Mouse (Mus musculus): Measurements from ENCODE around the gene Hspa12b. TPM values are rescaled to one million over a fixed set of nuclear protein-coding genes. Genes with fewer than 3 reads are reported as not detected.

Hspa12b gene
- total RNA-seq, 2 experiments from 2014 or later: 7.2 to 11.9 TPM

DNA sequence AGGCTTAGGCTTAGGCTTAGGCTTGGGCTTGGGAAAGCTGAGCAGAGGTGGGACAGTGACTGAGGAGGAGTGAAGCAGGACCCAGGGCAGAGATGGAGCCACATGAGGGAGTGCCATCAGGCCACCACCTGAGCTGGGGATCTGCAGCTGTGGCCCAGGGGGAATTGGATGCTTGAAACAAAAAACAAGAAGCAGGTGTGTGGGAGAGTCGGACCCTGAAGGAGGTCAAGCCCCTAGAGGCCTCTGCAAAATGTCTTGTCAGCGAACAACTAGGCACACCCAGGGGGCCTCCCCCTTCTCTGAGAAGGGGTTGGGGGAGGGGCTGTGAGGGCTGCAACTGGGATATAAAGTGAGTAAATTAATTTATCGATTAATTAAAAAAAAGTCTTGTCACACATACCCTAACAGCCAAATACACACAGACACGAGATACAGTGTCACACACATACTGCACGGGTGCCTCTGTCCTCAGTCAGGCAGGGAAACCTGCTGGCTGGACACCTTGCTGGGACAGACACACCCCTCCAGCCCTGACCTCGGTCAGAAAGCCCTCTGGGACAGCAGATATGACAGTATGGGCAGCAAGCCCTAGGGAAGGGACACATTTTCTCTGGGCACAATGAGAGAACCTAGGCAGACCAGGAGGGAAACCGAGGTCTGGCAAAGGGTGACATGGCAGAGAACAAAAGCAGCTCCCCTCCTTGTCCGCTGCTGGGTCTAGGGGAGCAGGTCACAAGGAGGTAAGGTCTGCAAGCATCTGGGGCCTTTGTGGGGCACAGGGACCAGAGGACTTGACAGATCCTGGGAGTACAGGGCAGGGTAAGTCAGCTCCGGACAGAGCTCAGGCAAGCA, 890 bp upstream of the Hspa12b start:
- intact Hi-C loops (cut with DNase I): no loop called here
- peak in 1 of 2 experiments; percentile 2 for DNase-seq (ENCODE audit: low spot score in 2 of 2)

- peak in 1 of 2 experiments; percentile 1 for DNase-seq (ENCODE audit: low spot score in 2 of 2)
Observed at GRCm38 (mm10) chr2:131128211-131128610, 1.1 kb downstream of the Hspa12b start.

GRCm38 (mm10) chr2:131128636-131129157, 1.6 kb downstream of the Hspa12b start:
- intact Hi-C loops (cut with DNase I): no loop called here

More at GRCm38 (mm10) chr2:131128211-131128610, 1.1 kb downstream of the Hspa12b start:
- intact Hi-C loops (cut with DNase I): no loop called here

GRCm38 (mm10) chr2:131129836-131130235, 2.8 kb downstream of the Hspa12b start:
- intact Hi-C loops (cut with DNase I): no loop called here
- DNase-seq (ENCODE audit: low spot score in 2 of 2): peak in 1 of 2 experiments; percentile 2

More at GRCm38 (mm10) chr2:131128636-131129157, 1.6 kb downstream of the Hspa12b start:
- DNase-seq (ENCODE audit: low spot score in 2 of 2): no peak

DNA sequence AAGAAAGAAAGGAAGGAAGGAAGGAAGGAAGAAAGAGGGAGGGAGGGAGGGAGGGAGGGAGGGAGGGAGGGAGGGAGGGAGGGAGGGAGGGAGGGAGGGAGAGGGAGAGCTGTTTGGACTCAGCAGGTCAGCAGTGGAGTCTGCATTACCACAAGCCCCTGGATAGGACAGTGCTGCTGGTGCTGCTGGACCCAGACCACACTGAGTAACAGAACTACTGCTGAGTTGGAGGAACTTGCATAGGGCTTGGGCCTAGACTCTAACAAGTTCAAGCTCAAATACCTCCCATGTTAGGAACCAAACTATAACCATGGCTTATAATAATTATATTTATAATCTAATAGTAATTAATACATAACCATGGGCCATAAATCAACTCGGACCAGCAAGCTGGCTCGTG, 3.8 kb downstream of the Hspa12b start:
- no peak for DNase-seq (ENCODE audit: low spot score in 2 of 2)
- intact Hi-C loops (cut with DNase I): no loop called here

GRCm38 (mm10) chr2:131132111-131132888, 5.2 kb downstream of the Hspa12b start:
- peak in 1 of 2 experiments; percentile 1 for DNase-seq (ENCODE audit: low spot score in 2 of 2)
- intact Hi-C loops (cut with DNase I): no loop called here

DNA sequence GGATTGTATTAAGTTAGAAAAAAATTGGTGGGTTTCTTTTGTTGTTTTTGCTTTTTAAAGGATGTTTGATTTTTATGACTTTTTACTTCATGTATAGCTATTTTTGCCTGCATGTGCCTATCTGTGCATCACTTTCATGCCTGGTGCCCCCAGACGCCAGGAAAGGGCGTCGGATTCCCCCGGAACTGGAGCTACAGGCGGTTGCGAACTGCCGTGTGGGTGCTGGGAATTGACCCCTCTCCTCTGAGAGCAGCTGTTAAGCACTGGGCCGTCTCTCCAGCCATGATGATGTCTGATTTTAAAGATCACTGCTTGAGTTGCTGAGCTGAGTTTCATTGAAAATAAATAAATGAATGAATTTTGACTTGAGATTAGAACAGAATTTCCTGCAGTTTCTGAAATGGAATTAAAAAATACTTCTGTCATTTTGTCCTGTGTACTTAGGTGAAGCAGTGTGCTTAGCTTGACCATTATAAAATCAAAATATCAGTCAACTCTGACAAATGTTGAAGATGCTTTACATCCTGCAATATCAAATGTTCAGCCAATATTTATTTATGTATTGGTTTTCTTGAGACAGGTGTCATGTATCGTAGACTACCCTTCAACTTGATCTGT, 6.0 kb downstream of the Hspa12b start, which contains the start of gene Gm11037:
Gene Gm11037, plus strand, starts transcription at position 568 of the 618 bp plus-strand sequence.
- intact Hi-C loops (cut with DNase I): no loop called here
- DNase-seq (ENCODE audit: low spot score in 2 of 2): no peak

DNA sequence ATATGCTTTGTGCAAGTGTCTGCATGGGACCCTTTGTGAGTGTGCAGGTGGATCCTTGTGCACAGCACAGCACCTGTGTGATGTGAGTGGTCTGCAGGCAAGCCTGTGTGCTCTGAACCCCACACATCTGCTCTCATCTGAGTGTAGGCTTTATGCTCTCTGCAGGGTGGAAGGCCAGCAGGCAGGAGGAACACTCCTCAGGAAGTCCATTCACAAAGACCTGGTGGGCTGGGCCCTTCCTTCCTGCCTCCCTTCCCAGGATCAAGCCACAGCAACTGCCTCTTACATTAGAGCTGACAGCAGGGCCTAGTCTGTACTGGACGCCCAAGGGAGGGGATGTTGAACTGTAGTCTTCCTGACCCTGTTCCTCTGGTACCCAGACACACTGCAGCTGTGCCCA, 7.3 kb downstream of the Hspa12b start:
- DNase-seq (ENCODE audit: low spot score in 2 of 2): peak in 1 of 2 experiments; percentile 3
- intact Hi-C loops (cut with DNase I): no loop called here

- DNase-seq (ENCODE audit: low spot score in 2 of 2): peak in 1 of 2 experiments; percentile 2
- intact Hi-C loops (cut with DNase I): no loop called here
Observed at GRCm38 (mm10) chr2:131134826-131135400, 7.8 kb downstream of the Hspa12b start.

GRCm38 (mm10) chr2:131135521-131136139, 8.6 kb downstream of the Hspa12b start:
- DNase-seq (ENCODE audit: low spot score in 2 of 2): peak in 1 of 2 experiments; percentile 1
- intact Hi-C loops (cut with DNase I): no loop called here

- no peak for DNase-seq (ENCODE audit: low spot score in 2 of 2)
- intact Hi-C loops (cut with DNase I): no loop called here
Observed at GRCm38 (mm10) chr2:131138296-131138695, 11.2 kb downstream of the Hspa12b start.

- no peak for DNase-seq (ENCODE audit: low spot score in 2 of 2)
- intact Hi-C loops (cut with DNase I): no loop called here
Observed at GRCm38 (mm10) chr2:131138760-131139159, 11.7 kb downstream of the Hspa12b start.

GRCm38 (mm10) chr2:131139287-131139686, 12.2 kb downstream of the Hspa12b start:
- intact Hi-C loops (cut with DNase I): no loop called here
- DNase-seq (ENCODE audit: low spot score in 2 of 2): no peak

- no peak for DNase-seq (ENCODE audit: low spot score in 2 of 2)
- intact Hi-C loops (cut with DNase I): loop anchor here (5.0 kb wide), 1 partner anchor 43 kb away; no protein-coding TSS in a partner anchor
Observed at GRCm38 (mm10) chr2:131139886-131140532, 12.9 kb downstream of the Hspa12b start.

DNA sequence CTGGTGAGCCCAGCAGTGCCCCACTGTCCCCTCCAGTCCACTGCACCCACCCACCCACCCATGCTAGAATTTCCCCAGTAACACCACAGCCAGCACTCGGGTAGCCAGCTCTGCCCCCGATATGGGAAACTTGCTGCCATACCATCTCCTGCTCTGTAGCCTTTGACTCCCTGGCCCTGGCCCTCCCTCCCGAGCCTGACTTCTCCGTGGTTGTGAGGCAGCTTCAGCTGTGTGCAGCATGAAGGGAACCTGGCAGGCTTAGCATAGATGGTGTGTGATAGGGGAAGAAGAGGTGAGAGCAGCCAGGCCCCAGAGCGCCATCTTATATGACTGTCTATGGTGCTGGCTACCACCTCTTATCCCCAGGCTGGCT, 13.4 kb downstream of the Hspa12b start:
- DNase-seq (ENCODE audit: low spot score in 2 of 2): no peak
- intact Hi-C loops (cut with DNase I): loop anchor here (5.0 kb wide), 1 partner anchor 43 kb away; no protein-coding TSS in a partner anchor

DNA sequence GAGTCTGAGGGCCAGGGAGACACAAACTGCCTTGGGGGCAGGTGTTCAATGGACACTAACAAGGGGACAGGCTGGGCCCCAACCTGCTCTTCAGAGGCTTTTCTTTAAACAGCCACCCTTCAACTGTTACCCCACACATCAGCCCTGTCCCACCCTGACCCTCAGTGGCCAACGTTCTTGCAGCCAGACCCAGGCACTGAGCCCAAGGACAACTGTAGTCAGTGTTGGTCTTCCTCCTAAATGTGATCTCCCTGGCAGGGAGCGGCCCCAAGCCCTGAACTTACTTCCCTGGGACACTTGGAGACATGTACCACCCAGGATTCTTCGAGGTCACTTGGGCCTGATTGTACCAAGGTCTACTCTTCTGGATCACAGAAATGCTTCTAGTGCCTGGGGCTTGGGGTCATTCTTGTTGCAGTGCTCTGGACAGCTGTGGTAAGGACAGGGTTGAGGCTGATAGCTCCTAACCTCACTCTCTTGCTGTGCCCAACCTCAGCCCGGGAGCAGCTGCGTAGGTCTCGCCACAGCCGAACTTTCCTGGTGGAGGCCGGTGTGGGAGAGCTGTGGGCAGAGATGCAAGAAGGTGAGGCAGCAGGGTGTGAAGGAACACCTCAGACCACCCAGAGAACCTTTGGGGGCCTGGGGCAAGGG, 14.4 kb downstream of the Hspa12b start:
- no peak for DNase-seq (ENCODE audit: low spot score in 2 of 2)
- intact Hi-C loops (cut with DNase I): loop anchor here (5.0 kb wide), 1 partner anchor 44 kb away; no protein-coding TSS in a partner anchor

GRCm38 (mm10) chr2:131142592-131142991, 15.5 kb downstream of the Hspa12b start:
- DNase-seq (ENCODE audit: low spot score in 2 of 2): peak in 1 of 2 experiments; percentile 44
- intact Hi-C loops (cut with DNase I): loop anchor here (5.0 kb wide), 1 partner anchor 45 kb away; no protein-coding TSS in a partner anchor

Measured in left cerebral cortex, postnatal 36 days (tissue).